Mouse (Mus musculus) spleen, adult 2 months (tissue): ENCODE measurements around the gene Olfr625-ps1.

ENCODE experiments used
- CTCF ChIP-seq: fragments of 200-500 bp; IDR thresholded peaks from 2 replicates; pipeline ENCODE4 v1.5.1; 2011; ENCODE audit warnings: mild to moderate bottlenecking, inconsistent platforms; ENCODE audit not compliant: insufficient read depth, insufficient read length, insufficient replicate concordance; ENCODE audit errors: extremely low read depth
- POLR2A ChIP-seq: fragments of 200-500 bp; IDR thresholded peaks from 2 replicates; pipeline ENCODE4 v1.6.1; 2011; ENCODE audit warnings: low read depth, low read length, inconsistent platforms

- TF ChIP-seq POLR2A = no peak
- no peak for TF ChIP-seq CTCF
Measured at GRCm38 (mm10) chr7:103644070-103644469, 38.5 kb upstream of the Olfr625-ps1 start.
